Mouse (Mus musculus) hindbrain, embryonic 16.5 days (tissue): ENCODE data around the gene Chmp6. TPM values are rescaled to one million over a fixed set of nuclear protein-coding genes. Genes with fewer than 3 reads are reported as not detected.

Experiments
- ATAC-seq: fragments of 200-750 bp; cut with Nextera tagmentation; 2 replicates; pipeline ENCODE4 v1.8.0; 2017; ENCODE audit warnings: moderate TSS enrichment, moderate library complexity
- H3K27ac ChIP-seq: fragments of 300-500 bp; sonication (generic); 2 replicates; pipeline ENCODE4 v1.5.1; 2014; ENCODE audit warnings: low read depth, mild to moderate bottlenecking, control low read depth, low read length, moderate library complexity
- H3K27me3 ChIP-seq: fragments of 300-500 bp; sonication (generic); replicated peaks from 2 replicates; pipeline ENCODE4 v1.6.1; 2014; ENCODE audit warnings: low read length; ENCODE audit not compliant: control insufficient read depth, insufficient read depth
- H3K36me3 ChIP-seq: fragments of 300-500 bp; sonication (generic); 2 replicates; pipeline ENCODE4 v1.6.1; 2014; ENCODE audit warnings: mild to moderate bottlenecking, low read length, moderate library complexity, mixed read lengths; ENCODE audit not compliant: control insufficient read depth, insufficient read depth
- H3K4me1 ChIP-seq: fragments of 300-500 bp; sonication (generic); 2 replicates; pipeline ENCODE4 v1.6.1; 2014; ENCODE audit warnings: low read depth, low read length; ENCODE audit not compliant: control insufficient read depth, insufficient read depth
- H3K4me2 ChIP-seq: fragments of 300-500 bp; sonication (generic); 2 replicates; pipeline ENCODE4 v1.6.1; 2014; ENCODE audit warnings: mild to moderate bottlenecking, low read length, control low read depth, moderate library complexity
- H3K4me3 ChIP-seq: fragments of 300-500 bp; sonication (generic); 2 replicates; pipeline ENCODE4 v1.5.1; 2014; ENCODE audit warnings: mild to moderate bottlenecking, low read length, control low read depth, moderate library complexity
- H3K9ac ChIP-seq: fragments of 300-500 bp; sonication (generic); 2 replicates; pipeline ENCODE4 v1.6.1; 2014; ENCODE audit warnings: low read depth, mild to moderate bottlenecking, control low read depth, low read length, moderate library complexity
- H3K9me3 ChIP-seq: fragments of 300-500 bp; sonication (generic); 2 replicates; pipeline ENCODE4 v1.6.1; 2014; ENCODE audit warnings: mild to moderate bottlenecking, low read length, moderate library complexity; ENCODE audit not compliant: control insufficient read depth
- WGBS: fragments of 180-500 bp; shearing (Covaris S2); extraction: QIAGEN DNeasy Blood & Tissue Kit; methylation state at CpG from one replicate; pipeline ENCODE4 v1.1.7; 2014; 5-methylcytosine and 5-hydroxymethylcytosine counted together
- polyA plus RNA-seq: library from polyadenylated mRNA; unstranded; fragments of >200 nt; fragmentation: Nextera tagmentation; extraction: Ambion mirVana; gene quantifications from 2 replicates; pipeline ENCODE4 v1.2.1, GENCODE M21; 2015

Chmp6 gene
- polyA plus RNA-seq, 1 experiment from 2014 or later, result 114 TPM

DNA sequence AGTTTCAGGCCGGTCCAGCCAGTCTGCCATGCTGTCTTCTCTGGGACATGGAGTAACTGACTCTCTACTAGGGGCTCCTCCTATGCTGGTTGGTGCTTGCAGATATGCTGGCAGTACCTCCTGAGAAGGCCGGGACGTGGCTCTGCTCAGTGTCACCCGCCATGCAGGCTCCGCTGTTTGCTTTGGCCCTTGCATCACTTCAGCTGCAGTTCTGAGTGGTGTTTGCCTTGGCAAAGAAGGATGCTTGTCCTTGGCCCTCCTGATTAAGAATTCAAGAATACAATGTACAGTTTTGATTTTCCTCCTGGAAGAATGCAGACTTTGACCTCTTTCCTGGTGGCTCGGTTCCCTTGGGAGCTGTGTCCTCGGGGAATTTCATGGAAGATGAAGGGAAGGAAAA, 32.1 kb downstream of the Chmp6 start:
- no peak for ATAC-seq
- H3K27ac ChIP-seq, result no peak overlapping the region
- whole genome bisulfite sequencing, result 76% methylated on average over 7 of the region's 7 CpGs
- no peaks in the 10 kb centered on the region for H3K9me3 ChIP-seq
- H3K9ac ChIP-seq, result no peak overlapping the region
- H3K4me2 ChIP-seq, result peak overlapping the region; percentile 93
- H3K27me3 ChIP-seq, result no peaks in the 10 kb centered on the region
- H3K4me1 ChIP-seq, result peaks cover 22% of the 10 kb centered on the region
- no peaks in the 10 kb centered on the region for H3K36me3 ChIP-seq
- no peak overlapping the region for H3K4me3 ChIP-seq

DNA sequence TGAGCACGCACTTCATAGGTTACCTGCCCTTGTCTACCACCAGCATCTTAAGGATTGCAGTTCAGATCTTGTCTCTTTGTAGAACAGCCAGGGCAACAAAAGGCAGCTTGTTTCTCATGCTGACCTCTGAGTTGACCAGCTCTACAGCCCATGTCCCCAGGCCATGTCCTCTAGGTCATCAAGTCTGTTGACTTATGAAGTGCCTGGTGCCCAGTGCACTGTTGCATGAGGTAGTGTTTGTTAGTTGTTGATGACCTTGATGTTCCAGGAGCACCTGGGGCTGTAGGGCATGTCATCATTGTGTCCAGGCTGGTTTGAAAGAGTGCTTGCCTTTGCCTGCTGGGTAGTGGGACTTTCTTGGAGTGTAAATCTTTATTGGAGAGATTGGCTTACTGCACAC, 34.2 kb downstream of the Chmp6 start:
- Histone ChIP-seq H3K4me1 (peaks cover 23% of the 10 kb centered on the region), H3K4me3 (no peak overlapping the region), H3K27ac (no peak overlapping the region), H3K27me3 (no peaks in the 10 kb centered on the region), H3K9ac (no peak overlapping the region), H3K36me3 (no peaks in the 10 kb centered on the region), H3K4me2 (no peak overlapping the region), H3K9me3 (no peaks in the 10 kb centered on the region)
- 94% methylated on average over 1 of the region's 1 CpGs for WGBS
- no peak for ATAC-seq

- Histone ChIP-seq H3K4me2 (no peak overlapping the region), H3K4me3 (no peak overlapping the region), H3K27ac (no peak overlapping the region), H3K4me1 (peaks cover 28% of the 10 kb centered on the region), H3K36me3 (no peaks in the 10 kb centered on the region), H3K9ac (no peak overlapping the region), H3K9me3 (no peaks in the 10 kb centered on the region), H3K27me3 (no peaks in the 10 kb centered on the region)
- ATAC-seq, result no peak
- WGBS, result 72% methylated on average over 2 of the region's 2 CpGs
These were observed 34.7 kb downstream of the Chmp6 start for GRCm38 (mm10) chr11:119947897-119948296.

DNA sequence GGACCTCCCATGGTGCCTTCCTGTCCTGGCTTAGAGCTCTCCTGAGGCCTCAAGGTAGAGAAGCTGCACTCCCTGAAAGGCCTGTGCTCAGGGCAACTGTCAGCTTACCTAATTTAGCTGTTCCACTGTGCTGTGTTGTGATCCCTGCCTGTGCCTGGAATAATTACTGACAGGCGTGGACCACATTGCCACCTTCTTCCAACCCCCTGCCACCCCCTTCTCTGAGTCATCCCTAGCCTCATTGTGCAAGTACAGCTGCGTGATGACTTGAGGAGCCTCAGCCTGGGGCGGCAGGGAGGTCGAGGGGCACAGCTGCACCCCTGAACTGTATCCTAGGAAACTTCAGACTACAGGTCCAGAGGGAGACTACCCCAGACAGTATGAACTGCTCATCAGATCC, 35.1 kb downstream of the Chmp6 start:
- WGBS, result 66% methylated on average over 4 of the region's 4 CpGs
- Histone ChIP-seq H3K4me2 (no peak overlapping the region), H3K4me1 (peaks cover 31% of the 10 kb centered on the region), H3K9ac (no peak overlapping the region), H3K4me3 (no peak overlapping the region), H3K27ac (no peak overlapping the region), H3K27me3 (no peaks in the 10 kb centered on the region), H3K9me3 (no peaks in the 10 kb centered on the region), H3K36me3 (no peaks in the 10 kb centered on the region)
- ATAC-seq, result no peak

- Histone ChIP-seq H3K4me1 (peaks cover 28% of the 10 kb centered on the region), H3K9ac (no peak overlapping the region), H3K9me3 (no peaks in the 10 kb centered on the region), H3K4me3 (no peak overlapping the region), H3K27ac (no peak overlapping the region; the same call in 1 of the 2 replicates), H3K36me3 (no peaks in the 10 kb centered on the region), H3K4me2 (no peak overlapping the region), H3K27me3 (no peaks in the 10 kb centered on the region)
- no peak for ATAC-seq
- WGBS, result 86% methylated on average over 2 of the region's 2 CpGs
These were observed 35.6 kb downstream of the Chmp6 start for GRCm38 (mm10) chr11:119948803-119949202.

GRCm38 (mm10) chr11:119950535-119950934, 37.3 kb downstream of the Chmp6 start:
- 81% methylated on average over 3 of the region's 3 CpGs for WGBS
- Histone ChIP-seq H3K9ac (no peak overlapping the region), H3K4me1 (peaks cover 23% of the 10 kb centered on the region), H3K4me2 (no peak overlapping the region), H3K4me3 (no peak overlapping the region), H3K27me3 (no peaks in the 10 kb centered on the region), H3K36me3 (no peaks in the 10 kb centered on the region), H3K9me3 (no peaks in the 10 kb centered on the region), H3K27ac (no peak overlapping the region)
- ATAC-seq, result no peak

GRCm38 (mm10) chr11:119951326-119951725, 38.1 kb downstream of the Chmp6 start:
- Histone ChIP-seq H3K36me3 (no peaks in the 10 kb centered on the region), H3K9ac (no peak overlapping the region), H3K27me3 (no peaks in the 10 kb centered on the region), H3K9me3 (no peaks in the 10 kb centered on the region), H3K4me1 (peaks cover 23% of the 10 kb centered on the region), H3K4me2 (no peak overlapping the region), H3K4me3 (no peak overlapping the region), H3K27ac (no peak overlapping the region)
- 89% methylated on average over 6 of the region's 6 CpGs for WGBS
- no peak for ATAC-seq

DNA sequence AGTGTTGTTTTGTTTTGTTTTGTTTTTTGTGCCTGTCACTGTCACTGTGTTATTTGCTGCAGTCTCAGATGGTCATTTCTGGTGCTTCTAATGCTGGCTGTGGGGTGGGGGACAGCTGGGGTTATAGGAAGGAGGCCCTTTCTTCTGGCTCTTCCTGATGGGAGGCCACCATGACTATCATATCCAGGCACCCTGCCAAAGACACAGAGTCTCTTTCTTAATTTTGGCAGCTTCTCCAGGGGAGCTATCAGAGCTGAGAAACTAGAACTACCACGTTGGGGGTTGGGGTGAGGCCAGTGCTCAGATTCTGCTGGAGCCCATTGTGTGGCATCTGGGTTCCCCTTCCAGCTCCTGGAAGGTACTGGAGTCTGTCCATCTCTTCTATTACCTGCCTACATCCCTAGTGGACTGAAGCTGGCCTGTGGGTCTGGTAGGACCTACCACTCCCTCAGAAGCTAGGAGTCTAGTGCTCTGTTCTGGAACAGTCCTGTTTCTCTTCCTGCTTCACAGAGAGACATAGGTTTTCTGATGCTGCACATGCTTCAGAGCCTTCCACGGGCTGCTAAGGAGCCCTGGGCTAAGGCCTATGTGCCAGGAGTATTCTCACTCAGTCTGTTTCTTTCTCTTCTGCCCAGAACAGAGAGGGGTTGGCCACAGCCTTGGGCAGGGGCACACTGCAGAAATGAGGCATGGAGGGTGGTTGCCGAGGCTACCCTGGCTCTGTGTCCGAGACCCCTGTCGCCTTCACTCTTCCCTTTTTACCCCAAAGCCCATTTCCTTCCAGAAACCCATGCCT, 39.4 kb downstream of the Chmp6 start:
- Histone ChIP-seq H3K27ac (peak overlapping the region; percentile 3; the same call in 1 of the 2 replicates), H3K4me2 (no peak overlapping the region), H3K9me3 (no peaks in the 10 kb centered on the region), H3K4me3 (no peak overlapping the region), H3K27me3 (no peaks in the 10 kb centered on the region), H3K4me1 (peaks cover 23% of the 10 kb centered on the region), H3K36me3 (no peaks in the 10 kb centered on the region), H3K9ac (no peak overlapping the region)
- peak; percentile 46; the same call in 1 of the 2 replicates for ATAC-seq
- 47% methylated on average over 5 of the region's 5 CpGs for WGBS

DNA sequence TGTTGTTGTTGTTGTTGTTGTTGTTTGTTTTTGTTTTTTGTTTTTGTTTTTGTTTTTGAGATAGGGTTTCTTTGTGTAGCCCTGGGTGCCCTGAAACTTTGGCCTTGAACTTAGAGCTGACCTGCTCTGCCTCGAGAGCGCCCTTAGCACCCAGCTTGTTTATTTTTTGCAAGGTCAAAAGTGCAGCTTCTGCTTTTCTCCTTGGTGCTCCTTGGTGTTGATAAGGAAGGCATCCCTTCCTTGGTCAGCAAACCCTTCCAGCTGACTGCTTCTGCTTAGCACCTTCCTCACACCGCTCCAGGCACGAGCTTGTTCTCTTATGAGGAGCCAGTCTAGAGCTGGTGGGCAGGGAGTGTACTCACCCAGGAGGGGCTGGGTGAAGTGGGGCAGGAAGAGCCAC, 41.0 kb downstream of the Chmp6 start:
- Histone ChIP-seq H3K4me3 (no peak overlapping the region), H3K4me2 (no peak overlapping the region), H3K9ac (no peak overlapping the region), H3K27me3 (no peaks in the 10 kb centered on the region), H3K9me3 (no peaks in the 10 kb centered on the region), H3K4me1 (peaks cover 17% of the 10 kb centered on the region), H3K36me3 (no peaks in the 10 kb centered on the region), H3K27ac (no peak overlapping the region)
- 78% methylated on average over 4 of the region's 4 CpGs for WGBS
- ATAC-seq, result no peak
